Mouse (Mus musculus): ENCODE measurements around the gene Gm19426. TPM values are rescaled to one million over a fixed set of nuclear protein-coding genes. Genes with fewer than 3 reads are reported as not detected.
A peak's percentile ranks its signal among the peaks of the same experiment; 100 is the strongest.

The Gm19426 gene
- polyA plus RNA-seq, 1 experiment: 9.9 TPM

GRCm38 (mm10) chr2:84783315-84783714 lies 39.9 kb upstream of the Gm19426 start:
- Histone ChIP-seq H3K27me3 (ENCODE audit: control insufficient read depth, insufficient read depth, low read length, poor library complexity, severe bottlenecking) (no peaks in the 10 kb centered on the region; the same call in 1 of the 2 replicates), H3K4me1 (ENCODE audit: control insufficient read depth, insufficient read depth, low read length) (no peaks in the 10 kb centered on the region), H3K36me3 (ENCODE audit: control insufficient read depth, insufficient read depth, low read length, poor library complexity, severe bottlenecking) (no peaks in the 10 kb centered on the region), H3K9ac (ENCODE audit: low read depth, poor library complexity, severe bottlenecking) (no peak overlapping the region), H3K9me3 (replicated peaks; ENCODE audit: control insufficient read depth, insufficient read depth, low read length, poor library complexity, severe bottlenecking) (no peaks in the 10 kb centered on the region), H3K4me3 (ENCODE audit: low read depth, low read length) (no peak overlapping the region), H3K27ac (ENCODE audit: insufficient read depth, low read length) (no peak overlapping the region)
- TF ChIP-seq POLR2A (IDR thresholded peaks at IDR 0.05; ENCODE audit: insufficient read depth, low read length): no peak
- no peak for TF ChIP-seq EP300 (IDR thresholded peaks at IDR 0.05; ENCODE audit: insufficient read depth, low read depth, low read length)
- TF ChIP-seq CTCF (IDR thresholded peaks at IDR 0.05; ENCODE audit: low read depth, low read length): no peak

- no peak overlapping the region for H3K27ac ChIP-seq (ENCODE audit: insufficient read depth, low read length)
- H3K4me1 ChIP-seq (ENCODE audit: control insufficient read depth, insufficient read depth, low read length): peaks cover under 1% of the 10 kb centered on the region
- no peaks in the 10 kb centered on the region for H3K36me3 ChIP-seq (ENCODE audit: control insufficient read depth, insufficient read depth, low read length, poor library complexity, severe bottlenecking)
- no peaks in the 10 kb centered on the region for H3K9me3 ChIP-seq (replicated peaks; ENCODE audit: control insufficient read depth, insufficient read depth, low read length, poor library complexity, severe bottlenecking)
- no peaks in the 10 kb centered on the region for H3K27me3 ChIP-seq (ENCODE audit: control insufficient read depth, insufficient read depth, low read length, poor library complexity, severe bottlenecking)
- H3K9ac ChIP-seq (ENCODE audit: low read depth, poor library complexity, severe bottlenecking): no peak overlapping the region
- TF ChIP-seq POLR2A (IDR thresholded peaks at IDR 0.05; ENCODE audit: insufficient read depth, low read length) (no peak), CTCF (IDR thresholded peaks at IDR 0.05; ENCODE audit: low read depth, low read length) (no peak), EP300 (IDR thresholded peaks at IDR 0.05; ENCODE audit: insufficient read depth, low read depth, low read length) (no peak)
- H3K4me3 ChIP-seq (ENCODE audit: low read depth, low read length): no peak overlapping the region
Observed at GRCm38 (mm10) chr2:84779210-84779609, 35.8 kb upstream of the Gm19426 start.

- TF ChIP-seq EP300 (IDR thresholded peaks at IDR 0.05; ENCODE audit: insufficient read depth, low read depth, low read length): no peak
- Histone ChIP-seq H3K4me1 (ENCODE audit: control insufficient read depth, insufficient read depth, low read length) (peaks cover 3% of the 10 kb centered on the region), H3K9ac (ENCODE audit: low read depth, poor library complexity, severe bottlenecking) (no peak overlapping the region), H3K27me3 (ENCODE audit: control insufficient read depth, insufficient read depth, low read length, poor library complexity, severe bottlenecking) (no peaks in the 10 kb centered on the region), H3K27ac (ENCODE audit: insufficient read depth, low read length) (no peak overlapping the region), H3K9me3 (replicated peaks; ENCODE audit: control insufficient read depth, insufficient read depth, low read length, poor library complexity, severe bottlenecking) (no peaks in the 10 kb centered on the region), H3K4me3 (ENCODE audit: low read depth, low read length) (no peak overlapping the region), H3K36me3 (ENCODE audit: control insufficient read depth, insufficient read depth, low read length, poor library complexity, severe bottlenecking) (no peaks in the 10 kb centered on the region)
Observed at GRCm38 (mm10) chr2:84777706-84778105, 34.3 kb upstream of the Gm19426 start.

- no peaks in the 10 kb centered on the region for H3K36me3 ChIP-seq (ENCODE audit: control insufficient read depth, insufficient read depth, low read length, poor library complexity, severe bottlenecking)
- no peaks in the 10 kb centered on the region for H3K9me3 ChIP-seq (replicated peaks; ENCODE audit: control insufficient read depth, insufficient read depth, low read length, poor library complexity, severe bottlenecking)
- H3K4me3 ChIP-seq (ENCODE audit: low read depth, low read length): no peak overlapping the region
- H3K4me1 ChIP-seq (ENCODE audit: control insufficient read depth, insufficient read depth, low read length): peaks cover 3% of the 10 kb centered on the region
- TF ChIP-seq EP300 (IDR thresholded peaks at IDR 0.05; ENCODE audit: insufficient read depth, low read depth, low read length): no peak
- no peak for TF ChIP-seq POLR2A (IDR thresholded peaks at IDR 0.05; ENCODE audit: insufficient read depth, low read length)
- TF ChIP-seq CTCF (IDR thresholded peaks at IDR 0.05; ENCODE audit: low read depth, low read length): no peak
- peak overlapping the region; percentile 47 for H3K9ac ChIP-seq (ENCODE audit: low read depth, poor library complexity, severe bottlenecking)
- H3K27me3 ChIP-seq (ENCODE audit: control insufficient read depth, insufficient read depth, low read length, poor library complexity, severe bottlenecking): no peaks in the 10 kb centered on the region
- peak overlapping the region; percentile 96 for H3K27ac ChIP-seq (ENCODE audit: insufficient read depth, low read length)
Observed at GRCm38 (mm10) chr2:84775665-84776064, 32.2 kb upstream of the Gm19426 start.

GRCm38 (mm10) chr2:84775241-84775640 lies 31.8 kb upstream of the Gm19426 start, which contains the start of gene Serping1:
Gene Serping1 (minus strand): TSS chr2:84775444.
- TF ChIP-seq POLR2A (IDR thresholded peaks at IDR 0.05; ENCODE audit: insufficient read depth, low read length) (no peak), CTCF (IDR thresholded peaks at IDR 0.05; ENCODE audit: low read depth, low read length) (no peak), EP300 (IDR thresholded peaks at IDR 0.05; ENCODE audit: insufficient read depth, low read depth, low read length) (no peak)
- peak within 1 kb of the TSS; percentile 96 for H3K27ac ChIP-seq (ENCODE audit: insufficient read depth, low read length)
- peak within 1 kb of the TSS; percentile 53 for H3K4me3 ChIP-seq (ENCODE audit: low read depth, low read length)
- H3K4me1 ChIP-seq (ENCODE audit: control insufficient read depth, insufficient read depth, low read length): peaks cover 3% of the 10 kb centered on the region
- peak within 1 kb of the TSS; percentile 47 for H3K9ac ChIP-seq (ENCODE audit: low read depth, poor library complexity, severe bottlenecking)
- no peaks in the 10 kb centered on the region for H3K9me3 ChIP-seq (replicated peaks; ENCODE audit: control insufficient read depth, insufficient read depth, low read length, poor library complexity, severe bottlenecking)
- H3K36me3 ChIP-seq (ENCODE audit: control insufficient read depth, insufficient read depth, low read length, poor library complexity, severe bottlenecking): no peaks in the 10 kb centered on the region
- H3K27me3 ChIP-seq (ENCODE audit: control insufficient read depth, insufficient read depth, low read length, poor library complexity, severe bottlenecking): no peaks in the 10 kb centered on the region

GRCm38 (mm10) chr2:84774751-84775150 lies 31.3 kb upstream of the Gm19426 start:
- Histone ChIP-seq H3K4me1 (ENCODE audit: control insufficient read depth, insufficient read depth, low read length) (peaks cover 3% of the 10 kb centered on the region), H3K9ac (ENCODE audit: low read depth, poor library complexity, severe bottlenecking) (peak overlapping the region; percentile 20; the same call in 1 of the 2 replicates), H3K36me3 (ENCODE audit: control insufficient read depth, insufficient read depth, low read length, poor library complexity, severe bottlenecking) (no peaks in the 10 kb centered on the region), H3K4me3 (ENCODE audit: low read depth, low read length) (peak overlapping the region; percentile 53), H3K9me3 (replicated peaks; ENCODE audit: control insufficient read depth, insufficient read depth, low read length, poor library complexity, severe bottlenecking) (no peaks in the 10 kb centered on the region), H3K27ac (ENCODE audit: insufficient read depth, low read length) (no peak overlapping the region), H3K27me3 (ENCODE audit: control insufficient read depth, insufficient read depth, low read length, poor library complexity, severe bottlenecking) (no peaks in the 10 kb centered on the region)
- TF ChIP-seq POLR2A (IDR thresholded peaks at IDR 0.05; ENCODE audit: insufficient read depth, low read length): no peak
- peak; percentile 92 for TF ChIP-seq EP300 (IDR thresholded peaks at IDR 0.05; ENCODE audit: insufficient read depth, low read depth, low read length)
